ENCODE assay signal across 24 mouse cellular contexts in genomic region chr3:109803616-109804015, GRCm38 (mm10).
DNase-seq lines count a peak whose midpoint lies in the region; ATAC-seq lines count a peak whose summit lies in the region.
"Had no signal": no experiment of that assay in that cellular context is flagged by ENCODE, and none has a peak within 500 bp of the region (broad histone marks: within the 10 kb centered on the region; RNA-seq: fewer than 3 reads in every experiment).

No protein-coding gene starts in this region.

- no peak overlapping the region for H3K4me3 ChIP-seq in kidney, embryonic 15.5 days (replicated peaks)
- no peak overlapping the region for H3K4me3 ChIP-seq in neural tube, embryonic 14.5 days (ENCODE audit: low read depth, low read length)
- H3K4me3 ChIP-seq: embryonic facial prominence, embryonic 12.5 days; embryonic facial prominence, embryonic 15.5 days; gastrocnemius, adult 2 months; heart, embryonic 12.5 days; heart, embryonic 15.5 days; hindbrain, embryonic 15.5 days had no signal

- ATAC-seq in kidney, embryonic 15.5 days (replicated peaks; ENCODE audit: low FRiP score): peak; percentile 58; the same call in 1 of the 2 replicates
- ATAC-seq in neural tube, embryonic 14.5 days (ENCODE audit: low read depth): 0 out of 2 replicates have a peak, but pooled peaks have one; percentile 21
- ATAC-seq: forebrain, embryonic 14.5 days; forebrain, postnatal 0 days had no signal

- 36% methylated on average over 3 of the region's 3 CpGs for WGBS in kidney, embryonic 15.5 days
- WGBS in neural tube, embryonic 14.5 days: 66% methylated on average over 3 of the region's 3 CpGs

- H3K27ac ChIP-seq in kidney, embryonic 15.5 days: no peak overlapping the region
- H3K27ac ChIP-seq in neural tube, embryonic 14.5 days (ENCODE audit: low read depth, low read length): no peak overlapping the region
- H3K27ac ChIP-seq: embryonic facial prominence, embryonic 12.5 days; embryonic facial prominence, embryonic 15.5 days; gastrocnemius, adult 2 months; heart, embryonic 15.5 days; hindbrain, embryonic 15.5 days had no signal

- H3K4me1 ChIP-seq in kidney, embryonic 15.5 days: no peaks in the 10 kb centered on the region
- no peaks in the 10 kb centered on the region for H3K4me1 ChIP-seq in neural tube, embryonic 14.5 days (ENCODE audit: control insufficient read depth, insufficient read depth, low read length)
- H3K4me1 ChIP-seq: embryonic facial prominence, embryonic 12.5 days; embryonic facial prominence, embryonic 15.5 days; heart, embryonic 12.5 days; heart, embryonic 15.5 days; hindbrain, embryonic 15.5 days had no signal

- H3K27me3 ChIP-seq in kidney, embryonic 15.5 days: no peaks in the 10 kb centered on the region
- H3K27me3 ChIP-seq in neural tube, embryonic 14.5 days (ENCODE audit: control insufficient read depth, insufficient read depth, low read length): no peaks in the 10 kb centered on the region
- H3K27me3 ChIP-seq: embryonic facial prominence, embryonic 12.5 days; embryonic facial prominence, embryonic 15.5 days; heart, embryonic 12.5 days; heart, embryonic 15.5 days; hindbrain, embryonic 15.5 days had no signal

- no peak overlapping the region for H3K9ac ChIP-seq in kidney, embryonic 15.5 days
- no peak overlapping the region for H3K9ac ChIP-seq in neural tube, embryonic 14.5 days (replicated peaks; ENCODE audit: low read depth, low read length)
- H3K9ac ChIP-seq: embryonic facial prominence, embryonic 12.5 days; embryonic facial prominence, embryonic 15.5 days; forebrain, postnatal 0 days; heart, embryonic 12.5 days; heart, embryonic 15.5 days; hindbrain, embryonic 15.5 days had no signal

- DNase-seq in kidney, adult 9 months: no peak
- DNase-seq in neural tube, embryonic 10.5 days (ENCODE audit: extremely low spot score, low spot score): no peak
- DNase-seq in adipocyte (ENCODE audit: low spot score): peak; percentile 12
- DNase-seq in left cerebral cortex, adult 8-10 months (ENCODE audit: low spot score in 2 of 2): no peak
- DNase-seq: adrenal gland, adult 2 months; adrenal gland, postnatal 14 days; cerebellum, adult 11 months; cerebellum, adult 2 months; cerebellum, adult 9-11 months; cerebellum, postnatal 25 days; forebrain, postnatal 0 days; gastrocnemius, adult 2 months; gastrocnemius, postnatal 25 days; heart, adult 18-20 months; heart, postnatal 10 days; heart, postnatal 36 days had no signal

- no peak overlapping the region for H3K4me2 ChIP-seq in kidney, embryonic 15.5 days
- no peak overlapping the region for H3K4me2 ChIP-seq in neural tube, embryonic 14.5 days (ENCODE audit: low read depth, low read length)
- H3K4me2 ChIP-seq: embryonic facial prominence, embryonic 12.5 days; embryonic facial prominence, embryonic 15.5 days; heart, embryonic 12.5 days; heart, embryonic 15.5 days; hindbrain, embryonic 15.5 days had no signal

- H3K36me3 ChIP-seq in kidney, embryonic 15.5 days: no peaks in the 10 kb centered on the region
- no peaks in the 10 kb centered on the region for H3K36me3 ChIP-seq in neural tube, embryonic 14.5 days (ENCODE audit: control insufficient read depth, insufficient read depth, low read length)
- H3K36me3 ChIP-seq: embryonic facial prominence, embryonic 12.5 days; embryonic facial prominence, embryonic 15.5 days; heart, embryonic 12.5 days; heart, embryonic 15.5 days; hindbrain, embryonic 15.5 days had no signal

- no peaks in the 10 kb centered on the region for H3K9me3 ChIP-seq in kidney, embryonic 15.5 days (replicated peaks)
- H3K9me3 ChIP-seq in neural tube, embryonic 14.5 days (ENCODE audit: control insufficient read depth, low read length): no peaks in the 10 kb centered on the region
- H3K9me3 ChIP-seq: embryonic facial prominence, embryonic 12.5 days; embryonic facial prominence, embryonic 15.5 days; heart, embryonic 12.5 days; heart, embryonic 15.5 days; hindbrain, embryonic 15.5 days had no signal
